Mouse (Mus musculus): Measurements from ENCODE around the gene Acvr2b.
"Not testable (repeated sequence)": the region's sequence is repeated elsewhere in the genome, so short reads cannot be mapped to it uniquely, and the experiment has no call there.

The Acvr2b gene

GRCm38 (mm10) chr9:119401801-119402214 is at the start of gene Acvr2b:
Gene Acvr2b (plus strand): TSS chr9:119402118.
- no peaks in the 10 kb centered on the region for H3K27me3 ChIP-seq (ENCODE audit: control insufficient read depth, insufficient read depth, low read length, poor library complexity, severe bottlenecking)
- DNase-seq (ENCODE audit: low read depth, low spot score): peak; percentile 56
- H3K36me3 ChIP-seq (ENCODE audit: control insufficient read depth, insufficient read depth, low read length, poor library complexity, severe bottlenecking): no peaks in the 10 kb centered on the region

DNA sequence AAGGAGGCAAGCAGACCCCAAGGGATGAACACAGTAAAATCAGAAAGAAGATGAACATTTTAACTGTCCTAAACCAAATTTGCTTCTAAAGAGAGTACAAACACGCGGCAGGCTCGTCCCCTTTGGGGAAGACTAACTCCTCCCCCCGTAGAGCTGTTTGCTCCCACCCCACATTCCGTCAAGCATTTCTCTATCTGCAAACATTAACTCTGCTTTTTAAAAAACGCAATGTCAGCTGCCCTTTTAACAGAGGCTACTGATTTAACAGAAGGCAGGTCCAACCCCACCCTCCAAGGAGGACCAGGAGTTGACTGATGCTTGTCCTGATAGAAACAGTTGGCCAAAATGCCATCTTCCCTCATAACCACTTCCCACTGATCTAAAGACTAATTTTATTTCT is 48.0 kb upstream of the Acvr2b start:
- no peaks in the 10 kb centered on the region for H3K27me3 ChIP-seq (ENCODE audit: control insufficient read depth, insufficient read depth, low read length, poor library complexity, severe bottlenecking)
- H3K36me3 ChIP-seq (ENCODE audit: control insufficient read depth, insufficient read depth, low read length, poor library complexity, severe bottlenecking): no peaks in the 10 kb centered on the region
- DNase-seq (ENCODE audit: low read depth, low spot score): no peak

GRCm38 (mm10) chr9:119355943-119356342 is 46.0 kb upstream of the Acvr2b start:
- Histone ChIP-seq H3K36me3 (ENCODE audit: control insufficient read depth, insufficient read depth, low read length, poor library complexity, severe bottlenecking) (no peaks in the 10 kb centered on the region), H3K27me3 (ENCODE audit: control insufficient read depth, insufficient read depth, low read length, poor library complexity, severe bottlenecking) (no peaks in the 10 kb centered on the region)
- DNase-seq (ENCODE audit: low read depth, low spot score): no peak

DNA sequence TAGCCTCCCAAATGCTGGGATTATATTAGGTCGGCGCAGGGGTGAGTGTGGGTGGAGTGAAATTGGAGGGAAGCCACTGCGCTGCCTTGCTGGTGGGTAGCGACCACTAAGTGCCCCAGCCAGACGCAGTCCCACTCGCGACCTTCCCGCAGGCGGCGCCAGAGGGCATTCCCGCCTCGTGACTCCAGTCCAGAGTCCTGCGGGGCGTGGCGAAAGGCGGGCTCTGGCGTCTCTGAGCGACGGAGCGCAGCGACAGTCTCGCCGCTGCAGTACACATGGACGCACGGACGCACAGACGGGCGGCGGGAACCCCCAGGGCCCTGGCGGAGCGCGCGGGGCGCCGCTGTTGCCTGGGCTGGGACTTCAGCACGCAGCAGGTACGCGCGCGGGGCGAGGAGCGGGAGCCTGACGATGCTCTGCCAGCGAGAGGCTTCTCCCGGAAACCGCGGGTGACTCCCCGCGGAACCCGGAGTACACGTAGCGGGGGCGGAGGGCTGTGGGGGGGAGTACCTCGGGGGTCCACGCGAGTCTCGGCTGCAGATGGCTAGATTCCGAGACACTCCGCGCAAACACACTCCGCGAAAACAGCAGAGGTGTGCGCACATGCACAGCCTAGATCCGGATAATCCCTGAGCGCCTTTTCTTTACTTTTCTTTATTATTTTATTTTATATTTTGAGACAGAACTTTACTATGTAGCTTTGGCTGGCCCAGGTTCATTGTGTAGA is 44.4 kb upstream of the Acvr2b start, which contains the start of gene Xylb:
Gene Xylb (plus strand): TSS at position 51 of the 727 bp plus-strand sequence.
- no peaks in the 10 kb centered on the region for H3K36me3 ChIP-seq (ENCODE audit: control insufficient read depth, insufficient read depth, low read length, poor library complexity, severe bottlenecking)
- H3K27me3 ChIP-seq (ENCODE audit: control insufficient read depth, insufficient read depth, low read length, poor library complexity, severe bottlenecking): no peaks in the 10 kb centered on the region
- DNase-seq (ENCODE audit: low read depth, low spot score): peak; percentile 86

DNA sequence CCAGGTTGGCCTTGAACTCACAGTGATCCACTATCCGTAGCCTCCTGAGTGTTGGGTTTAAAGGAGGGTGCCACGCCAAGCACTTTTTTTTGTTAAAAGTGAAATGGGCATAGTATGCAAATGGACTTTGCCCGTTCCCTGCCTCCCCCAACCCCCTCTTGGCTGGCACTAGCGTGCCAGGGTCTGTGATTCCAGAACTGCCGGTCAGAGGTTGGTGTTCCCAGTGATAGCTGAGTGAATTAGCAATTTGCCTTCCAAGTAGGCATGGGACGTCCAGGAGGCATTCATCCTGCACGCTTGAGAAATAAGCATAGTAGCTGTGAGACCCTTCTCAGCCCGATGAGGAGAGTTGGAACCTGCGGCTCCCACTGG is 43.9 kb upstream of the Acvr2b start:
- H3K36me3 ChIP-seq (ENCODE audit: control insufficient read depth, insufficient read depth, low read length, poor library complexity, severe bottlenecking): no peaks in the 10 kb centered on the region
- no peaks in the 10 kb centered on the region for H3K27me3 ChIP-seq (ENCODE audit: control insufficient read depth, insufficient read depth, low read length, poor library complexity, severe bottlenecking)
- DNase-seq (ENCODE audit: low read depth, low spot score): no peak

DNA sequence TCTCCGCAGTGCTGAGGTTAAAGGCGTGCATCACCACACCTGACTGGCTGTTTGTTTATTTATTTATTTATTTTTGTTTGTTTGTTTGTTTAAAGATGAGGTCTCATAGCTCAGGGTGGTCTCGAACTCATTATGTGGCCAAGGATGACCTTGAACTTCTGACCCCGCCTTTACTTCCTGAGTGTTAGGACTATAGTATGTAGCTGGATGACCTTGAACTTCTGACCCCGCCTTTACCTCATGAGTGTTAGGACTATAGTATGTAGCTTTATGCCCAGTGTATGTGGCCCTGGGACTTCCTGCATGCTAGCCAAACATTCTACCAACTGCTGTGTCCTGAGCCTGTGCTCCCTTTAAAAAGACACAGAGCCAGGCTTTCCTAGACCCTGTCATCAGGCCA is 40.5 kb upstream of the Acvr2b start:
- Histone ChIP-seq H3K36me3 (ENCODE audit: control insufficient read depth, insufficient read depth, low read length, poor library complexity, severe bottlenecking) (no peaks in the 10 kb centered on the region), H3K27me3 (ENCODE audit: control insufficient read depth, insufficient read depth, low read length, poor library complexity, severe bottlenecking) (no peaks in the 10 kb centered on the region)
- DNase-seq (ENCODE audit: low read depth, low spot score): no peak

DNA sequence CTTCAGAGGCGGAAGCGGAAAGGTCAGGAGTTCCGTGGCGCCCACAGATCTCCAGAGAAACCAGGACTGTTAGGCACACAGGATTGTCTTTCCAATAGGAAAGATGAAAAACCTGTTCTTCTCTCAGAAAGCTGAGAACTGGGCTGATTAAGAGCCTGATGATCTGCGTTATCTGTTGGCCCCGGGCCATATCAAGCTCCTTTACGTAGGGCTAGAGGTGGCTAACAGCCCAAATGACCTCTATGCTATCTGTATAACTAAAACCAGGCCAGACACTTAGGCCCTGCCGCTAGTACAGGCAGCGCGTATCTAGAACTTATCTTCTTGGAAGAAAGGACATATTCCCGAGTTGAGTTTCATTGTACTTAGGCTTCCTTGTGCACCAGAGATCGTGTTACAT is 38.7 kb upstream of the Acvr2b start:
- no peak for DNase-seq (ENCODE audit: low read depth, low spot score)
- Histone ChIP-seq H3K36me3 (ENCODE audit: control insufficient read depth, insufficient read depth, low read length, poor library complexity, severe bottlenecking) (no peaks in the 10 kb centered on the region), H3K27me3 (ENCODE audit: control insufficient read depth, insufficient read depth, low read length, poor library complexity, severe bottlenecking) (no peaks in the 10 kb centered on the region)

- Histone ChIP-seq H3K27me3 (ENCODE audit: control insufficient read depth, insufficient read depth, low read length, poor library complexity, severe bottlenecking) (no peaks in the 10 kb centered on the region), H3K36me3 (ENCODE audit: control insufficient read depth, insufficient read depth, low read length, poor library complexity, severe bottlenecking) (no peaks in the 10 kb centered on the region)
- no peak for DNase-seq (ENCODE audit: low read depth, low spot score)
Observed at GRCm38 (mm10) chr9:119365284-119365683, 36.6 kb upstream of the Acvr2b start, which contains the start of gene Slc22a14. Gene Slc22a14 (minus strand): TSS chr9:119365553.

- DNase-seq (ENCODE audit: low read depth, low spot score): no peak
- Histone ChIP-seq H3K27me3 (ENCODE audit: control insufficient read depth, insufficient read depth, low read length, poor library complexity, severe bottlenecking) (no peaks in the 10 kb centered on the region), H3K36me3 (ENCODE audit: control insufficient read depth, insufficient read depth, low read length, poor library complexity, severe bottlenecking) (no peaks in the 10 kb centered on the region)
Observed at GRCm38 (mm10) chr9:119368367-119368766, 33.6 kb upstream of the Acvr2b start.

- DNase-seq (ENCODE audit: low read depth, low spot score); H3K36me3 ChIP-seq (ENCODE audit: control insufficient read depth, insufficient read depth, low read length, poor library complexity, severe bottlenecking); H3K27me3 ChIP-seq (ENCODE audit: control insufficient read depth, insufficient read depth, low read length, poor library complexity, severe bottlenecking): not testable (repeated sequence)
Observed at GRCm38 (mm10) chr9:119370770-119371169, 31.1 kb upstream of the Acvr2b start.

GRCm38 (mm10) chr9:119371251-119371650 is 30.7 kb upstream of the Acvr2b start:
- Histone ChIP-seq H3K36me3 (ENCODE audit: control insufficient read depth, insufficient read depth, low read length, poor library complexity, severe bottlenecking) (no peaks in the 10 kb centered on the region), H3K27me3 (ENCODE audit: control insufficient read depth, insufficient read depth, low read length, poor library complexity, severe bottlenecking) (no peaks in the 10 kb centered on the region)
- no peak for DNase-seq (ENCODE audit: low read depth, low spot score)

DNA sequence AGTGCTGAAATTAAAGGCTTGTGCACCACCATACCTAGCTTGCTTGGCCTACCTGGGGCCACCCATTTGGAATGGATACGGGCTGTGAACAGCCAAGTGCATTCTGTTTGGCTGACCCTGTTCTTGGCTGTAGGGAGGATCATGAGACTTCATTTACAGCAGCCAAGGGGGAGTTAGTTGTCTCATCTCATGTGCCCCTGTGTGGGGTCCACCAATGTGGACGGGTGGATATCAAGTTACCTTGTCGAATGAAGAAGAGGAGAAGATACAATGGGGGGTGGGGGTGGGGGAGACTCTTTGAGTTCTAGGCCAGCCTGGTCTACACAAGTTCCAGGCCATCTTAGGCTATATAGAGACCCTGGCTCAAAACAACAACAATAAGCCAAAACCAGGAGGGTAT is 26.9 kb upstream of the Acvr2b start:
- no peak for DNase-seq (ENCODE audit: low read depth, low spot score)
- no peaks in the 10 kb centered on the region for H3K36me3 ChIP-seq (ENCODE audit: control insufficient read depth, insufficient read depth, low read length, poor library complexity, severe bottlenecking)
- no peaks in the 10 kb centered on the region for H3K27me3 ChIP-seq (ENCODE audit: control insufficient read depth, insufficient read depth, low read length, poor library complexity, severe bottlenecking)

DNA sequence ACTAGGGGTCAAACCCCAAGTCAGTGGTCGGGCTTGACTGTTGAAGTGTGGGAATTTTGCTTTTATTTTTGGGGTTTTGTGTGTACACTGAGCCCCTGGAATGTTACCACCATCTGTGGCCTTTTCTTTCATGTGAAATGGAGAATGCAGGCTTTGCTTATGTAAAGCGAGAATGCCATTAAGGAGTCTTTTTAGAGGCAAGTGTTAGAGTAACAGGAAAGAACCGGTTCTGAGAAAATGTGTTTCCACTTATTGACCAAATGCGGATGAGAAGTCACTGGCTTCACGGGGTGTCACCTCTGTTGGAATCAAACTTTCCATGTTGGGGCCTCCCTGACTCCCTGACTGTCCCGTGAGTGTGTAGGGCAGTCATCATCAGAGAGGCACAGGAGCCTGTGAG is 26.4 kb upstream of the Acvr2b start:
- H3K27me3 ChIP-seq (ENCODE audit: control insufficient read depth, insufficient read depth, low read length, poor library complexity, severe bottlenecking): no peaks in the 10 kb centered on the region
- H3K36me3 ChIP-seq (ENCODE audit: control insufficient read depth, insufficient read depth, low read length, poor library complexity, severe bottlenecking): no peaks in the 10 kb centered on the region
- no peak for DNase-seq (ENCODE audit: low read depth, low spot score)

DNA sequence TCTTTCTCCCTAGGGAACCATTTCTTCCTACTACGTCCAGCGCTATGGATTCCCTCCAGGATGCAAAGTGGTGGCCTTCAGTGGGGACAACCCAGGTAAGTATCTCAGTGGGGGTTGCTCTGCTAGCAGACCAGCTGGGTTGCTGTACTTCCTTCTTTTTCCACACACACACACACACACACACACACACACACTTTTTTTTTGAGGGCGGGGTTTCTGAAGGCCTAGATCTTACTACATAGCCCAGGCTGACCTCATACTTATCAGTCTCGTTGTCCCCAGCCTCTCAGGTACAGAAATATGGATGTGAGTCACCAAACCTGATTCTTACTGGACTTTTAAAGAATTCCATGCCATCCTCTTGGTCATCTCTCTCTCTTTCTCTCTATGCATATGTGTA is 23.7 kb upstream of the Acvr2b start:
- no peak for DNase-seq (ENCODE audit: low read depth, low spot score)
- Histone ChIP-seq H3K36me3 (ENCODE audit: control insufficient read depth, insufficient read depth, low read length, poor library complexity, severe bottlenecking) (no peaks in the 10 kb centered on the region), H3K27me3 (ENCODE audit: control insufficient read depth, insufficient read depth, low read length, poor library complexity, severe bottlenecking) (no peaks in the 10 kb centered on the region)

DNA sequence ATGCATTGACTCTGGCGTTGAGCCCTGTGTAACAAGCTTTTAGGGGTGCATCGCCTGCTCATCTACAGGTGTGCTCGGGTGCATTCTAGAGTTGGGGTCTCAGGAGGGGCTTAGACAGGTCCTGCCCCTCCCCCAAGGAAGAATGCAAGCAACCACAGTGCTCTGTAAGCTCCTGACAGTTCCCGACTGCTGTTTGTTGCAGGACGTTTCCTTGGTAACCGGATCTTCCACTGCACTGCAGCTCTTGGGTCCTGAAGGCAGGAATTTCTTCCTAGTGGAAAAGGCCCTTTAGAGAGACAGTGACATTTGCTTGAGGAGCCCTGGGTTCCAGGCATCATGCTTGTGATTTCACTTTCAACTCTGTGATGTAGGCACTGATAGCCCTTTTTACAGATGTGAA is 19.3 kb upstream of the Acvr2b start:
- DNase-seq (ENCODE audit: low read depth, low spot score): no peak
- Histone ChIP-seq H3K27me3 (ENCODE audit: control insufficient read depth, insufficient read depth, low read length, poor library complexity, severe bottlenecking) (no peaks in the 10 kb centered on the region), H3K36me3 (ENCODE audit: control insufficient read depth, insufficient read depth, low read length, poor library complexity, severe bottlenecking) (no peaks in the 10 kb centered on the region)

- H3K27me3 ChIP-seq (ENCODE audit: control insufficient read depth, insufficient read depth, low read length, poor library complexity, severe bottlenecking): no peaks in the 10 kb centered on the region
- DNase-seq (ENCODE audit: low read depth, low spot score): peak; percentile 8
- no peaks in the 10 kb centered on the region for H3K36me3 ChIP-seq (ENCODE audit: control insufficient read depth, insufficient read depth, low read length, poor library complexity, severe bottlenecking)
Observed at GRCm38 (mm10) chr9:119388956-119389355, 13.0 kb upstream of the Acvr2b start.
